ENCODE assay signal across 7 mouse cellular contexts in the genomic region with DNA sequence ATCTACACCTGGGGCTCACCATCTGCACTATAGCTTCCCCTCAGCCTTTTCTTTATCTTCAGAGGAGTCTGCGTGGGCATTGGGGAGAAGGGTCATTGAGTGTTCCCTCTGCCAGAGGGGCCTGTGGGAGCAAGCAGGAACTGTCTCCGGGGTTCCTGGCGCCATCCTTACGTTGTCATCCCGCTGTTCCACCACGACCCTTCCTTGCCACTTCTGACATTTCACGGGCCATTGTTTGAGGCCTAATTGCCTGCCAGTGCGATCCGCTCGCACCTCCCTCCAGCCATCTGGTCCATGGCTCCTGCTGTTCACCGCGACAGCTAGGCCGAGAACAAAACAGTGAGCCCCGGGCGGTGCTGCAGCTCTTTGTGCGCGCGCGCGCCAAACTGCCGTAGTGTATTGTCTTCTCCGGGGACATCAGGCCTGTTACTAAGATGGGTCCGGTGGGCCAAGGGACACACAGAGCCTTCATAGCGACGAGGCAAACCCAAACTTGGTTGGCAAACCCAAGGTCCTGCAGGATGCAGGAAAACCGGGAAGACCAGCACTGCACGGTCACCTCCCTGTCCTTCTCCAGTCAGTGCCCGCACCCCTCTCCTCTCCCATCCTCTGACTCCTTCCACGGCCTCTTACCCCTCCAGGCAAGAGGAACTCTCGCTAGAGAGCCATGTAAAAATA. TPM values are rescaled to one million over a fixed set of nuclear protein-coding genes. Genes with fewer than 3 reads are reported as not detected.
DNase-seq lines count a peak whose midpoint lies in the region; ATAC-seq and TF ChIP-seq lines count a peak whose summit lies in the region.

No protein-coding gene starts in this region.

- H3K4me2 ChIP-seq in heart, embryonic 12.5 days: peak overlapping the region; percentile 84
- peak overlapping the region; percentile 56 for H3K4me2 ChIP-seq in lung, postnatal 0 days (replicated peaks; ENCODE audit: low read depth, low read length)

- H3K9me3 ChIP-seq in heart, embryonic 12.5 days (replicated peaks): no peaks in the 10 kb centered on the region
- H3K9me3 ChIP-seq in lung, postnatal 0 days (ENCODE audit: low read length): no peaks in the 10 kb centered on the region

- H3K4me3 ChIP-seq in heart, embryonic 12.5 days: peak overlapping the region; percentile 46
- peak overlapping the region; percentile 27 for H3K4me3 ChIP-seq in lung, postnatal 0 days (ENCODE audit: low read depth, low read length)
- peak overlapping the region; percentile 49 for H3K4me3 ChIP-seq in small intestine, adult 2 months (ENCODE audit: low read depth, low read length)

- peak overlapping the region; percentile 53 for H3K27ac ChIP-seq in heart, embryonic 12.5 days (ENCODE audit: poor library complexity, severe bottlenecking)
- 0 out of 2 replicates have a peak overlapping the region, but pooled peaks have one; percentile 9 for H3K27ac ChIP-seq in lung, postnatal 0 days (ENCODE audit: low read length)
- H3K27ac ChIP-seq in small intestine, adult 2 months (ENCODE audit: insufficient read depth, low read depth, low read length): no peak overlapping the region

- no peaks in the 10 kb centered on the region for H3K36me3 ChIP-seq in heart, embryonic 12.5 days
- H3K36me3 ChIP-seq in lung, postnatal 0 days (ENCODE audit: insufficient read depth, low read length): no peaks in the 10 kb centered on the region
- H3K36me3 ChIP-seq in small intestine, adult 2 months (ENCODE audit: control insufficient read depth, insufficient read depth, low read length): no peaks in the 10 kb centered on the region

- DNase-seq in urinary bladder, postnatal 25 days (ENCODE audit: low spot score): peak; percentile 11
- no peak for DNase-seq in urinary bladder, adult 2 months (ENCODE audit: low spot score)
- DNase-seq in cerebellum, postnatal 36 days: peak; percentile 89 to 90
- peak; percentile 61 to 83 for DNase-seq in layer of hippocampus, adult 18-20 months (ENCODE audit: low spot score in 2 of 2)
- peak; percentile 15 for DNase-seq in lung, postnatal 0 days (ENCODE audit: low spot score)

- no peak for TF ChIP-seq EP300 in lung, postnatal 0 days (IDR thresholded peaks at IDR 0.05)

- peaks cover 23% of the 10 kb centered on the region for H3K27me3 ChIP-seq in heart, embryonic 12.5 days (replicated peaks)
- no peaks in the 10 kb centered on the region for H3K27me3 ChIP-seq in lung, postnatal 0 days (replicated peaks; ENCODE audit: insufficient read depth, low read length)
- H3K27me3 ChIP-seq in small intestine, adult 2 months (ENCODE audit: control insufficient read depth, insufficient read depth, low read length): 0 out of 2 replicates have a peak, but pooled peaks cover 5% of the 10 kb centered on the region

- peak; percentile 34; the same call in 1 of the 2 replicates for ATAC-seq in heart, embryonic 12.5 days (ENCODE audit: insufficient number of reproducible peaks, low FRiP score)
- peak; percentile 37; the same call in 1 of the 2 replicates for ATAC-seq in lung, postnatal 0 days

- TF ChIP-seq CTCF in lung, postnatal 0 days (IDR thresholded peaks at IDR 0.05): no peak
- TF ChIP-seq CTCF in small intestine, adult 2 months (IDR thresholded peaks at IDR 0.05; ENCODE audit: extremely low read depth, insufficient read length, insufficient replicate concordance, low read depth, low read length): no peak

- peaks cover 18% of the 10 kb centered on the region for H3K4me1 ChIP-seq in heart, embryonic 12.5 days (replicated peaks)
- H3K4me1 ChIP-seq in lung, postnatal 0 days (ENCODE audit: insufficient read depth, low read depth, low read length): 0 out of 2 replicates have a peak, but pooled peaks cover 3% of the 10 kb centered on the region
- H3K4me1 ChIP-seq in small intestine, adult 2 months (ENCODE audit: control insufficient read depth, insufficient read depth, insufficient read length, low read length): no peaks in the 10 kb centered on the region; the same call in 1 of the 2 replicates

- TF ChIP-seq POLR2A in small intestine, adult 2 months (IDR thresholded peaks at IDR 0.05; ENCODE audit: low read depth, low read length): no peak

- 5% methylated on average over 30 of the region's 30 CpGs for WGBS in heart, embryonic 12.5 days
- 6% methylated on average over 30 of the region's 30 CpGs for WGBS in lung, postnatal 0 days
- 13% methylated on average over 30 of the region's 30 CpGs for WGBS in small intestine, adult 2 months

- H3K9ac ChIP-seq in heart, embryonic 12.5 days: peak overlapping the region; percentile 77
- H3K9ac ChIP-seq in lung, postnatal 0 days (replicated peaks; ENCODE audit: low read depth): 0 out of 2 replicates have a peak overlapping the region, but pooled peaks have one; percentile 26

RNA-seq across cellular contexts. Expression of gene 4931429L15Rik, which starts 8.9 kb away (rescaled TPM):
- polyA plus RNA-seq in urinary bladder, adult 2 months (2012; rRNA removed): not detected in 2 replicates
- not detected in 2 replicates for polyA plus RNA-seq in heart, embryonic 12.5 days (2016; fragmentation: Nextera tagmentation; extraction: Ambion mirVana)
- not detected for total RNA-seq in layer of hippocampus, adult 18-20 months (2021)
- not detected in 2 replicates for polyA plus RNA-seq in lung, postnatal 0 days (2015; fragmentation: Nextera tagmentation; extraction: Ambion mirVana)
- not detected in 2 replicates for polyA plus RNA-seq in small intestine, adult 2 months (2012; rRNA removed)

RNA-seq across cellular contexts. Expression of gene Bud13, which starts 45.9 kb away (rescaled TPM):
- 9.8 and 9.9 TPM in 2 replicates for polyA plus RNA-seq in urinary bladder, adult 2 months (2012; rRNA removed)
- polyA plus RNA-seq in heart, embryonic 12.5 days (2016; fragmentation: Nextera tagmentation; extraction: Ambion mirVana): 16.2 and 18.4 TPM in 2 replicates
- 10 to 100 TPM; 11.3 to 11.9 TPM for total RNA-seq in layer of hippocampus, adult 18-20 months (2021)
- 9.3 and 9.9 TPM in 2 replicates for polyA plus RNA-seq in lung, postnatal 0 days (2015; fragmentation: Nextera tagmentation; extraction: Ambion mirVana)
- 4.1 and 7.0 TPM in 2 replicates for polyA plus RNA-seq in small intestine, adult 2 months (2012; rRNA removed)

RNA-seq across cellular contexts. Expression of gene Zpr1, which starts 55.8 kb away (rescaled TPM):
- polyA plus RNA-seq in urinary bladder, adult 2 months (2012; rRNA removed): 30.3 and 33.5 TPM in 2 replicates
- 34.1 and 36.8 TPM in 2 replicates for polyA plus RNA-seq in heart, embryonic 12.5 days (2016; fragmentation: Nextera tagmentation; extraction: Ambion mirVana)
- 10 to 100 TPM; 35.8 to 39.5 TPM for total RNA-seq in layer of hippocampus, adult 18-20 months (2021)
- 27.5 and 28.8 TPM in 2 replicates for polyA plus RNA-seq in lung, postnatal 0 days (2015; fragmentation: Nextera tagmentation; extraction: Ambion mirVana)
- polyA plus RNA-seq in small intestine, adult 2 months (2012; rRNA removed): 6.4 and 11.2 TPM in 2 replicates
